Mouse (Mus musculus) macrophage (primary cell): ENCODE results near the gene Aldh2. TPM values are rescaled to one million over a fixed set of nuclear protein-coding genes. Genes with fewer than 3 reads are reported as not detected.

ENCODE experiments used
- H3K27ac ChIP-seq: fragments of 350-480 bp; formaldehyde crosslinking; 2 replicates; pipeline ENCODE4 v1.9.0; 2021
- H3K36me3 ChIP-seq: fragments of 350-480 bp; formaldehyde crosslinking; 2 replicates; pipeline ENCODE4 v1.9.0; 2021; ENCODE audit errors: inconsistent target
- H3K4me3 ChIP-seq: fragments of 350-480 bp; formaldehyde crosslinking; 2 replicates; pipeline ENCODE4 v1.9.0; 2021; ENCODE audit errors: inconsistent target
- H3K79me2 ChIP-seq: fragments of 350-480 bp; formaldehyde crosslinking; 2 replicates; pipeline ENCODE4 v1.9.0; 2021; ENCODE audit errors: inconsistent target
- WGBS: methylation state at CpG from one replicate; pipeline ENCODE4 v1.1.7; 2026; ENCODE audit warnings: inconsistent platforms; ENCODE audit not compliant: missing documents; 5-methylcytosine and 5-hydroxymethylcytosine counted together
- polyA plus RNA-seq: library from polyadenylated mRNA; stranded (reverse); fragments of 250-400 nt; gene quantifications from 3 replicates; pipeline ENCODE4 v1.2.4, GENCODE M21; 2018; ENCODE audit warnings: inconsistent platforms

The Aldh2 gene
- polyA plus RNA-seq, 1 experiment from 2014 or later, result 1,134 TPM

GRCm38 (mm10) chr5:121518983-121519382 is 74.6 kb downstream of the Aldh2 start:
- Histone ChIP-seq H3K36me3 (peaks cover 18% of the 10 kb centered on the region; the same call in 1 of the 2 replicates), H3K4me3 (no peak overlapping the region), H3K79me2 (no peaks in the 10 kb centered on the region), H3K27ac (no peak overlapping the region)
- 77% methylated on average over 9 of the region's 9 CpGs for WGBS

Other genes with a start within 250 kb of the Aldh2 start
- gene Trafd1, start 208.2 kb downstream of the Aldh2 start, polyA plus RNA-seq, result 97.3 to 304 TPM (median 148 TPM) in 3 replicates
- 15.3 to 23.7 TPM (median 17.0 TPM) in 3 replicates for gene Naa25, start 195.9 kb downstream of the Aldh2 start, polyA plus RNA-seq
- 0.81 to 1.9 TPM (median 1.5 TPM) in 3 replicates for gene Tmem116, start 141.9 kb downstream of the Aldh2 start, polyA plus RNA-seq
- gene Erp29, start 141.3 kb downstream of the Aldh2 start, polyA plus RNA-seq, result 327 to 388 TPM (median 342 TPM) in 3 replicates
- not detected in 3 replicates for gene Adam1b, start 90.4 kb downstream of the Aldh2 start, polyA plus RNA-seq
- 0.40 to 1.5 TPM (median 0.95 TPM) in 3 replicates for gene Adam1a, start 48.3 kb downstream of the Aldh2 start, polyA plus RNA-seq
- gene Gm42878, start 48.3 kb downstream of the Aldh2 start, polyA plus RNA-seq, result 0.11 to 0.26 TPM in 2 of 3 replicates, not detected in the other
- gene Mapkapk5, start 47.9 kb downstream of the Aldh2 start, polyA plus RNA-seq, result 51.6 to 103 TPM (median 67.2 TPM) in 3 replicates
- 6.2 to 10.9 TPM (median 7.4 TPM) in 3 replicates for gene Acad12, start 25.1 kb upstream of the Aldh2 start, polyA plus RNA-seq
- 1.7 to 4.4 TPM (median 2.5 TPM) in 3 replicates for gene Acad10, start 66.7 kb upstream of the Aldh2 start, polyA plus RNA-seq
- gene Brap, start 66.7 kb upstream of the Aldh2 start, polyA plus RNA-seq, result 32.4 to 40.7 TPM (median 36.5 TPM) in 3 replicates
- 45.1 to 115 TPM (median 51.4 TPM) in 3 replicates for gene Atxn2, start 117.5 kb upstream of the Aldh2 start, polyA plus RNA-seq
- 36.0 to 49.5 TPM (median 47.2 TPM) in 3 replicates for gene Sh2b3, start 243.8 kb upstream of the Aldh2 start, polyA plus RNA-seq